Mouse (Mus musculus) layer of hippocampus, postnatal 14 days (tissue): ENCODE results near the gene Gins2. TPM values are rescaled to one million over a fixed set of nuclear protein-coding genes. Genes with fewer than 3 reads are reported as not detected.

Source experiments
- DNase-seq, 2 experiments: peaks; one replicate each; pipeline ENCODE4 v3.0.0; 2021 to 2022; ENCODE audit warnings: low spot score in 2 of 2, mixed read lengths in 1 of 2
- microRNA-seq, 2 experiments: library from miRNA; unstranded; fragments of <30 nt; microRNA quantifications; one replicate each; pipeline ENCODE4 v1.2.0; 2021
- total RNA-seq, 2 experiments: library from RNA; stranded (reverse); gene quantifications; 2 replicates each; pipeline ENCODE4 v1.2.3; 2021

Gene Gins2
- total RNA-seq, 2 experiments from 2014 or later: 2.0 to 3.4 TPM

DNA sequence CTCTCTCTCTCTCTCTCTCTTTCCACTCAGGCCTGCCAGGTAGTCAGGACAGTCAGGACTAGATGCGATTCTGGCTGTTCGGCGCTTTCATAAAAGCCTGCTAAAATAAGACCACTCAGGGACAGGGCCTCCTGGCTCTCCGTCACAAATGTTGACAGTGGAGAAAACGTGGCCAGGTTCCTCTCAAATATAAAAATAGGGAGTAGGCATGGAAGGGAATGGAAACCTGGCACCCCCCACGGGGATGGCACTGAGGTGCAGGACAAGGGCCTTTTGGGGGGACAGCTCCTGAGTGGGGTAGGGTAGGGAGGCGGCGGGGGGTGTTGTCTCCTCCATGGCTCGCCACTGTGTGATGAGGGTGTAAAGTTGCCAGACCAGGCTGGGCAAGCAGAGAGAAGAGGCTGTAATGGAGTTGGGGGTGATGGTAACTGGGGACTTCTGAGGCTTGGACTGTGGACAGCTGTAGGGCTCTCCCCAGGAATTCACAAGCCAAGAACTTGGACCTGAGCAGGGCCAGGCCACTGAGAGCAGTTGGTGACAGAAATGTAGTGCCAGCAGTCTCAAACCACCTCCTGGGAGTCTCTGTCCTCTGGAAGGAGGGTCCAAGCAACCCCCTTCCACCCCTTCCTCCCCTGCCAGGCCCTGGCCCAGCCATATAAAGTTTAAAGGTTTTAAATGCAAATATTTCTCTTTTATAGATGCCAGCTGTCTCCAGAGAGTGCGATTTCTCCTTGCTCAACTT is 57.2 kb downstream of the Gins2 start:
- DNase-seq: no peak

- no peak for DNase-seq
Measured at GRCm38 (mm10) chr8:120530954-120531656, 58.0 kb downstream of the Gins2 start.

DNA sequence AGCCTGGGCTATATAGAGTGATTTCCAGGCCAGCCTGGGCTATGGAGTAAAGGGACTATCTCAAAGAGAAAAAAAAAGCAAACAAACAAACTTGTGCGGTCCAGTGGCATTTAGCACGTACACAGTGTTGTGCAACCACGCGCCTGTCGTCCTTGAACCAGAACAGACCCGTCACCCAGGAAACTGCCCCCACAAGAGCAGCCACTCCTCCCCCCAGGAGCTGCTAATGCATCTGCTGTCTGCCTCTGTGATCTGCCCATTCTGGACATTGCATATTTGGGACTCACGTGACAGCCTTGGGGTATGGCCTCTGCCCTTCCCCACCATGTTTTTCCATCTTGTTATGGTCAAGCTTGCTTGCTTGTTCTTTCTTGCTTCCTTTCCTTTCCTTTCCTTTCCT is 59.9 kb downstream of the Gins2 start:
- no peak for DNase-seq

Small RNAs within 50 kb of the gene (microRNA-seq; reads per million reads assigned to microRNA genes)
- 4.1 to 7.1 reads per million in 2 experiments for gene Mir7687

Other genes starting within 250 kb of the Gins2 start
- 10 to 100 TPM in 1 of 2 experiments, 1 to 10 TPM in 1; 9.5 to 10.6 TPM for gene 1190005I06Rik, start 58.3 kb upstream of the Gins2 start, total RNA-seq
- 1 to 10 TPM in 1 of 2 experiments, under 1 TPM in 1; 0.55 to 1.2 TPM for gene Gm27021, start 78.8 kb upstream of the Gins2 start, total RNA-seq
- gene Cox4i1, start 78.9 kb upstream of the Gins2 start, total RNA-seq: 1,000 to 10,000 TPM; 1,108 to 1,116 TPM
- gene Emc8, start 79.3 kb upstream of the Gins2 start, total RNA-seq: 10 to 100 TPM; 66.7 to 82.0 TPM
- 1 to 10 TPM; 3.3 to 5.1 TPM for gene Irf8, start 147.1 kb upstream of the Gins2 start, total RNA-seq